Mouse (Mus musculus) heart, adult 2 months (tissue): Measurements from ENCODE around the gene Lsp1.

Experiments used
- CTCF ChIP-seq: fragments of 200-600 bp; IDR thresholded peaks from 2 replicates; pipeline ENCODE4 v1.8.1; 2022; ENCODE audit warnings: antibody characterized with exemption, mild to moderate bottlenecking, moderate library complexity
- EP300 ChIP-seq: fragments of 200-500 bp; IDR thresholded peaks from 2 replicates; pipeline ENCODE4 v1.6.1; 2011; ENCODE audit warnings: low read depth, low read length, control low read depth; ENCODE audit not compliant: insufficient read depth
- POLR2A ChIP-seq: fragments of 200-500 bp; IDR thresholded peaks from 2 replicates; pipeline ENCODE4 v1.6.1; 2011; ENCODE audit warnings: mild to moderate bottlenecking, low read depth, low read length, control low read depth; ENCODE audit not compliant: insufficient read depth

- TF ChIP-seq CTCF = no peak
- TF ChIP-seq EP300 = no peak
- TF ChIP-seq POLR2A = no peak
Observed at GRCm38 (mm10) chr7:142488053-142488452, 27.4 kb downstream of the Lsp1 start.
